ENCODE assay signal across 8 mouse cellular contexts in genomic region chr4:56222023-56222776, GRCm38 (mm10).
DNase-seq lines count a peak whose midpoint lies in the region; ATAC-seq and TF ChIP-seq lines count a peak whose summit lies in the region.

No protein-coding gene starts in this region.

- WGBS in embryonic facial prominence, embryonic 14.5 days, result 23% methylated on average over 8 of the region's 8 CpGs
- WGBS in hindbrain, embryonic 10.5 days, result 49% methylated on average over 8 of the region's 8 CpGs
- 8% methylated on average over 8 of the region's 8 CpGs for WGBS in macrophage (ENCODE audit: missing documents)

- H3K4me3 ChIP-seq in C2C12 (ENCODE audit: insufficient read depth, poor library complexity, severe bottlenecking) (no peak overlapping the region), macrophage (ENCODE audit: inconsistent target) (peak overlapping the region; percentile 37)
- H3K4me3 ChIP-seq in embryonic facial prominence, embryonic 14.5 days (ENCODE audit: low read depth, low read length), result peak overlapping the region; percentile 1; the same call in 1 of the 2 replicates
- no peak overlapping the region for H3K4me3 ChIP-seq in hindbrain, embryonic 10.5 days

- H3K36me3 ChIP-seq in C2C12 (ENCODE audit: control insufficient read depth, insufficient read depth) (no peaks in the 10 kb centered on the region), macrophage (ENCODE audit: inconsistent target) (no peaks in the 10 kb centered on the region)
- no peaks in the 10 kb centered on the region for H3K36me3 ChIP-seq in embryonic facial prominence, embryonic 14.5 days (ENCODE audit: control insufficient read depth, insufficient read depth, low read length)
- H3K36me3 ChIP-seq in hindbrain, embryonic 10.5 days, result no peaks in the 10 kb centered on the region

- TF ChIP-seq CTCF in C2C12 (IDR thresholded peaks at IDR 0.05; ENCODE audit: control insufficient read depth, insufficient read depth, insufficient read length), result peak; percentile 72

- H3K4me2 ChIP-seq in embryonic facial prominence, embryonic 14.5 days (ENCODE audit: low read depth, low read length), result peak overlapping the region; percentile 34

- peak overlapping the region; percentile 59 for H3K27ac ChIP-seq in embryonic facial prominence, embryonic 14.5 days (replicated peaks; ENCODE audit: low read depth, low read length)
- 0 out of 2 replicates have a peak overlapping the region, but pooled peaks have one; percentile 31 for H3K27ac ChIP-seq in hindbrain, embryonic 10.5 days
- H3K27ac ChIP-seq in macrophage, result peak overlapping the region; percentile 74

- no peaks in the 10 kb centered on the region for H3K9me3 ChIP-seq in embryonic facial prominence, embryonic 14.5 days (ENCODE audit: control insufficient read depth, low read length)
- no peaks in the 10 kb centered on the region for H3K9me3 ChIP-seq in hindbrain, embryonic 10.5 days

- H3K4me1 ChIP-seq in embryonic facial prominence, embryonic 14.5 days (ENCODE audit: control insufficient read depth, insufficient read depth, low read length), result peaks cover 19% of the 10 kb centered on the region
- peaks cover 25% of the 10 kb centered on the region for H3K4me1 ChIP-seq in hindbrain, embryonic 10.5 days (replicated peaks)

- ATAC-seq in embryonic facial prominence, embryonic 14.5 days (ENCODE audit: low read depth), result peak; percentile 94

- no peaks in the 10 kb centered on the region for H3K79me3 ChIP-seq in C2C12 (ENCODE audit: low read depth)

- H3K79me2 ChIP-seq in C2C12 (ENCODE audit: control insufficient read depth, insufficient read depth) (no peaks in the 10 kb centered on the region), macrophage (ENCODE audit: inconsistent target) (no peaks in the 10 kb centered on the region)

- peak; percentile 69 for DNase-seq in T-cell, adult 2 months (ENCODE audit: low spot score)
- DNase-seq in embryonic facial prominence, embryonic 14.5 days (ENCODE audit: low spot score), result peak; percentile 90
- peak; percentile 35 for DNase-seq in hindbrain, embryonic 10.5 days (ENCODE audit: low spot score)
- DNase-seq in layer of hippocampus, postnatal 10 days (ENCODE audit: low spot score in 2 of 2), result peak; percentile 49 to 66
- peak; percentile 50 for DNase-seq in right cerebral cortex, postnatal 4 days
- DNase-seq in yolk sac, embryonic 10.5 days (ENCODE audit: low spot score), result peak; percentile 10

- no peaks in the 10 kb centered on the region for H3K27me3 ChIP-seq in C2C12 (ENCODE audit: control insufficient read depth, insufficient read depth, insufficient read length)
- H3K27me3 ChIP-seq in embryonic facial prominence, embryonic 14.5 days (replicated peaks; ENCODE audit: control insufficient read depth, insufficient read depth, low read length), result no peaks in the 10 kb centered on the region
- no peaks in the 10 kb centered on the region for H3K27me3 ChIP-seq in hindbrain, embryonic 10.5 days (ENCODE audit: insufficient read depth, poor library complexity, severe bottlenecking)

- peak overlapping the region; percentile 35 for H3ac ChIP-seq in C2C12 (ENCODE audit: control insufficient read depth, insufficient read length, low read depth)

- peak overlapping the region; percentile 0; the same call in 1 of the 2 replicates for H3K9ac ChIP-seq in embryonic facial prominence, embryonic 14.5 days (ENCODE audit: low read depth, low read length)

TF ChIP-seq in C2C12, 6 proteins besides CTCF, POLR2A, EP300 and RAD21:
- TF ChIP-seq MAX (IDR thresholded peaks at IDR 0.05) (no peak), MYOD1 (IDR thresholded peaks at IDR 0.05; ENCODE audit: control insufficient read depth, insufficient read length, low read depth) (peak; percentile 53), CEBPB (IDR thresholded peaks at IDR 0.05; ENCODE audit: low read depth) (no peak), MYOG (IDR thresholded peaks at IDR 0.05; ENCODE audit: control insufficient read depth, extremely low read depth, insufficient read length) (no peak)

Comparison
In these comparisons a context has a peak if more than half of its experiments do, and no peak if none do; other contexts are left out.
1. H3K4me3 ChIP-seq: peak in embryonic facial prominence, embryonic 14.5 days (single experiment) and macrophage (single experiment); none in C2C12 (single experiment) and hindbrain, embryonic 10.5 days (single experiment).
2. DNase-seq: peak in every context shown above with its lines; median percentile 90 in embryonic facial prominence, embryonic 14.5 days; 69 in T-cell, adult 2 months; 58 in layer of hippocampus, postnatal 10 days; 50 in right cerebral cortex, postnatal 4 days; 35 in hindbrain, embryonic 10.5 days; 10 in yolk sac, embryonic 10.5 days.
3. Peak in every context shown above with its lines, with median percentiles within 50 percentile points of each other: H3K27ac ChIP-seq.